Mouse (Mus musculus): ENCODE results near the gene Plcd3.

The Plcd3 gene

GRCm38 (mm10) chr11:103098531-103099190 is 2.8 kb downstream of the Plcd3 start:
- DNase-seq (ENCODE audit: low read depth, low spot score), result no peak

DNA sequence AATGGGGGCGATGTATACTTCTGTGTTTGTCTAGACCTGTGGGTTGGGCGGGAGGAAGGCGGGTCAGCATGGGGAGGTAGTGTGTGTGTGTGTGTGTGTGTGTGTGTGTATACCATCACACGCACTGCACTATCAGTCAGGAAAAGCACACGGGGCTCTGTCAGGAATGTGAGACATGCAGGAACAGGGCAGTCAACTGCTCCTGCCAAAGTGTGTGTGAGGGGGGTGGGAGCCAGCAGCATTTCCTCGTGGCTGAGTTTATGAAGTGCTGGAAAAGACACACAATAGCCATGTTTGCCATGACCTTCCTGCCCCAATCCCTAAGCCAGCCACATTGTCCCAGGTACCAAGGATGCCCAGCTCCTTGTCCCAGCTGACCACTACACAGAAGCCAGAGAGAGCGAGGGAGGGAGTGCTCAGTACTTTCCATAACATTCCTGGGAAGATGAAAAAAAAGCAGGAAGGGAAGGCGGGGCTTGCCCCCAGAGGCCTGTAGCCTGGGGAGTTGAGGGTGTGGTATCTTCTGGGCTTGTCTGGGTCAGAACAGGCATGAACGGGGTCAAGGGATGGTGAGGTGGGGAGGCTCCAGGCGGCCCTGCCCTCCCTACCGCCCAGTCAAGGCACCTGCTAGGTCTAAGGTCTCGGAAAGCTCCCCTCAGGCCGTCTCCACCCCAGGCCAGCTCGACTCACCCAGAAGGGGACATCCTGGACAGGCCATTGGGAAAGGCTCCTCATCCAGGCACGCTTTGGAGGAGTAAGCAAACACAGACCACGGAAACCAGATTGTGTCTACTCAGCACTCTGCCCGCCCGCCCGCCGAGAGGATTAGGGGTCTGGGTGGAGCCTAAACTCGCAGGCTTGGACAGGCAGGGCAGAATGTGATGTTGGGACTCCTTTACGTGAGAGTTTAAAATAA is 4.2 kb downstream of the Plcd3 start:
- DNase-seq (ENCODE audit: low read depth, low spot score), result peak; percentile 88

- DNase-seq (ENCODE audit: low read depth, low spot score), result no peak
Measured at GRCm38 (mm10) chr11:103095801-103096200, 5.7 kb downstream of the Plcd3 start.

DNA sequence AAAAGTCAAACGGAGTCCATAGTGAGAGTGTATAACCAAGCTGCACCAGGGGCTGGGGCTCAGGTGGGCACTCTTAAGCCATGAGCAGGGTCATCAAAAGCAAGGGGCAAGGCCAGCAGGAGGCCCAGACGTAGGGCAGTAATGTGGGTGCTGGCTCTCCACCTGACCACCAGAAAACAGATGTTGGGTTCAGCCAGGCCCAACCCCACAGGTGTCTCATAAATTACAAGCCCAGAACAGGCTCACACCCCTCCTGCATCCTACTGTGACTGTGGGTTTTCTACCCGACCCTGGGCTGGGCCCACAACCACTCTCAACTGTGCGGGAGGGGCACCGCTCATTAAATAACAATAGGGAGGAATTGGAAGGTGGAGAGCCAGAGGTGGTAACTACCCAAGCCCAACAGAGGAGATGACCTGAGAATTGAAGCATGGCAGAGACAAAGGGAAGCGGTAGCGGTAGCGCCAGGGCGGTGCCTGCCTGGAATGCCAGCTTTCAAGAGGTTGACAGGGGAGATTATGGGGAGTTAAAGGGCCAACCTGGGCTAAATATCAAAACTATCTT is 6.3 kb downstream of the Plcd3 start:
- DNase-seq (ENCODE audit: low read depth, low spot score), result peak; percentile 83

DNA sequence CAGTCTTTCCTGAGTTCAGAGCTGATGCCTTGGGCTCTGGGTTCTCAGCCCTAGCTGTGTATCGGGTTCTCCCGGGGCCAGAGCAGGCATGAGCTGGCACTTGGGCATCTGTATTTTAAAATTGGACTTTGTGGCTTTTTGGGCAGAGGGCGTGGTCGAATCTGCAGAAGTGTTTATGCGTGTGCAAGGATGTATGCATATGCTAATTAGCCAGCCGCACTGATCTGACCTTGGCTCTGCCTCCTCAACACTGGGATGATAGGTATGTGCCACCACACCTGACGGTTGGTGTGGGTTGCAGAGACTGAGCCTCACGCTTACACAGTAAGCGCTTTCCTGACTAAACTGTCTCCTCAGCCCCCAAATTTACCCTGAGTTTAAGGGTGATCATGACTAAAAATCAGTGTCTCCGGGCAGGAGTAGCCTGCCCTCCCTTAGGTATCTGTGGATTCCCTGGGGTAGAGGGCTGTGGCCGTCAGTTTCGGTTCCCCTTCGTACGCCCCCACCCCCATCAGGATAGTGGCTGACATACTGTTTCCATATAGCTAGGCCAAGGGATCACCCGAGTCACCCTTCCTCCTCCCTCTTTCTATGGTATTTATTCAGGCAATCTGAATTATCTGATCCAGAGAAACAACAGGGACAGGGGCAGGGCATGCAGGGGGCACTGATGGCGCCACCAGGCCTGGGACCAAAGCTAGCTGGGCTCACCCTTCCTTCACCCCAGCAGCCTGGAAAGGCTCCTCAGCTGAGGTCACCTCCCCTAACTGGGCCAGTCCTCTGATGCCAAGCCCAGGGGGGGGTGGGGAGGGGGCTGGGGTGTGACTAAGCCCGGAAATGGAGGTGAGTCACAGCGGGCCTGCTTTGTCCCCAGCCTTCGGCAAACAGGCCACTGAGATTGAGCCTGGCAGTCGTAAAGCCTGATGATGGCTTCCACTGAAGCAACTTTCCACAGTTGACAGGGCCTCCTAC is 7.3 kb downstream of the Plcd3 start:
- DNase-seq (ENCODE audit: low read depth, low spot score), result peak; percentile 74

DNA sequence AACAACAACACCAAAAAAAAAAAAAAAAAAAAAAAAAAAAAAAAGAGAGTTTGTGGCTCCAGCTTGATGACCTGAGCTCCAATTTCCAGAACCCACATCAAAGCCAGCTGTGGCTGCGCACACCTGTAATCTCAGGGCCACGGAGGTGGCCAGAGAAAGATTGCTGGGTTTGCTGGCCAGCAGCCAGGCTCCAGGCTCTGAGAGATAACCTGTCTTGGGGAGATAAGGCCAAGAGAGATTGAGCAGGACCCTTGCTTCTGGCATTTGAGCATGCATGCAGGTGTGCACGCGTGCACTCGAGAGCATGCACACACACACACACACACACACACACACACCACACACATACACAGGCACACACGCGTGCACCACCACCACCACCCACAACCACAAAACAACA is 8.2 kb downstream of the Plcd3 start:
- no peak for DNase-seq (ENCODE audit: low read depth, low spot score)

DNA sequence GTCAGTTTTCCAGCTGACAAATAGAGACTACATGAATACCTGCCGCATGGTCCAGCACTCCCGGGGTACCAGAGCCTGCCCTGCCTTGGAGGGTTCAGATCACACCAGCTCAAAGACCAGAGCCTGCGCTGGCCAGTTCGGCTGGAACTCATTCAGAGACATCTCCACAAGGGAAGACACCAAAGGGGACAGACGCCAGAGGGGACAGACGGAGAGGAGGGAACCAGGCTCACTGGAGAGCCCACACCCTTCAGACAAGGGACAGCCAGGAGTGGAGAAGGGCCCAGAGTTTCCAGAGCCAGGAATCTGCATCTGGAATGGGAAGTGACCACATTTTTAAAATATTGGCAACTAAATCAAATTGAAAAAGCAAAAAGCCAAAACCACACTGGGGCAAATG is 19.8 kb downstream of the Plcd3 start:
- DNase-seq (ENCODE audit: low read depth, low spot score), result no peak

DNA sequence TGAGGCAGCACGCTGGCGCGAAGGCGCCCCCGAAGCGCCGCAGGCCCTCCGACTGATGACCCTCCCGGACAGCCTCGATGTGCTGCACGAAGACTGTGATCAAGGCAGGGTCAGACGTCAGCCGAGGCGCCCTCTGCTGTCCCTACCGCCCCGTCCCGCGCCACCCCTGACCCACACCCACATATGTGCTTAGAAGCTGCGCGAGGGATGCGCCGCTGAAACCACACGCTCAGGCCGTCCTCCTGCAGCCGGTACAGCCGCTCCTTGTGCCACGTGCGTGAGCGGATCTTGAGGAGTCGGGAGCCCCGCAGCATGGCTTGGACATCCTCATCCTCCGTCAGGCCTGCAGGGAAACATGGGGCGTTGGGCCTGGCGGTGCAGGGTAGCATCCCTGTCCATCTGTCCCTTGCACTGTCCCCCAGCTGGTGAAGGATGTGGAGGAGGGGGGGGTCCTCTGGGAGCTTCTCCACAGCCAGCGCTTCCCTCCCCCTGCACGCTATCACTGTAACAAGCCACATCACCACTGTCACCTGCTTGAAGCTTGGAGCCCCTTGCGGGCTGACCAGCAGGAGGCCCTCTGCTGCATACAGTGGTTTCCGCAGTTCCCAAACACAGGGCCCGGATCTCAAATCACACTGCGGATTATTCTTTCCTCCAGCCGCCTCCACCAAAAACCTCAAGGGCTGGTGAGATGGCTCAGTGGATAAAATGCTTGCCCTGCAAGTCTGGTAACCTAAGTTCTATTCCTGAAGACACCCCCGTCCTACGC is 21.0 kb downstream of the Plcd3 start:
- DNase-seq (ENCODE audit: low read depth, low spot score), result no peak

GRCm38 (mm10) chr11:103078131-103078530 is 23.3 kb downstream of the Plcd3 start:
- DNase-seq (ENCODE audit: low read depth, low spot score), result no peak

DNA sequence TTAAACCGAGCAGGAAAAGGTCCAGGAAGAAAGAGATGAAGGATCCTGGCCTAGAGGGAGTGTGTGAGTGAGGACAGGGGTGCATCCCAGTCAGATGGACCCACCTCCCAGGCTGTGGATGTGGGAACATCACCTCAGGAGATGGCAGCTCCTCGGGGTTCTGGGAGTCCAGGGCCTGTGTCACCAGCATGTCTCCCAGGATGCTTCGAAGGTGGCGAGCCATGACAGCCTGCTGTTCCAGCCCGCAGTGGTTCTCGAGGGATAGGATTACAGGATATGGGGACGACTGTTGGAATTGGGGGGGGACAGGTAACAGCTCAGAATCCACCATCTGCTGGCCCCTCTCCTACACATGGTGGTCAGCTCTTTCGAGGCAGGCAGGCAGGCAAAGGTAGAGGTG is 24.9 kb downstream of the Plcd3 start:
- no peak for DNase-seq (ENCODE audit: low read depth, low spot score)

- no peak for DNase-seq (ENCODE audit: low read depth, low spot score)
Measured at GRCm38 (mm10) chr11:103076010-103076409, 25.4 kb downstream of the Plcd3 start.

GRCm38 (mm10) chr11:103074796-103075323 is 26.6 kb downstream of the Plcd3 start:
- DNase-seq (ENCODE audit: low read depth, low spot score), result no peak

- no peak for DNase-seq (ENCODE audit: low read depth, low spot score)
Measured at GRCm38 (mm10) chr11:103074121-103074650, 27.3 kb downstream of the Plcd3 start.

DNA sequence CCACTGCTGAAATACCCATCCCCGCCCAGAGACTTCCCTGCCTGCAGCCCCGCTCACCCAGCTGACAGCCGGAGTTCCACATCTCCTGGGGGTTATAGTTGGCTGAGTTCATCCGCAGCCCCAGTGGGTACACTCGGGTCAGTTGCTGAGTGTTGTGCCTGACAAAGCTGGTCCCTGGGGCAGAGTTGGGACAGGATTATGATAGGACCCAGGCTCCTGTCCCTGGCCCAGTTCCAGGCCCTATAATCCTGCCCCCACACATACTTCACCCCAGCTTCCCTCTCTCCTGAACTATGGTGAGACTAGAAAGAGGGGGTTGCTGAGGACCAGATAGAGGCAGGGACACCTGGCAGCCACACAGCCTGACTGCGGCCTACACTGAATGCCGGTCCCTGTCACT is 27.8 kb downstream of the Plcd3 start:
- DNase-seq (ENCODE audit: low read depth, low spot score), result no peak

DNA sequence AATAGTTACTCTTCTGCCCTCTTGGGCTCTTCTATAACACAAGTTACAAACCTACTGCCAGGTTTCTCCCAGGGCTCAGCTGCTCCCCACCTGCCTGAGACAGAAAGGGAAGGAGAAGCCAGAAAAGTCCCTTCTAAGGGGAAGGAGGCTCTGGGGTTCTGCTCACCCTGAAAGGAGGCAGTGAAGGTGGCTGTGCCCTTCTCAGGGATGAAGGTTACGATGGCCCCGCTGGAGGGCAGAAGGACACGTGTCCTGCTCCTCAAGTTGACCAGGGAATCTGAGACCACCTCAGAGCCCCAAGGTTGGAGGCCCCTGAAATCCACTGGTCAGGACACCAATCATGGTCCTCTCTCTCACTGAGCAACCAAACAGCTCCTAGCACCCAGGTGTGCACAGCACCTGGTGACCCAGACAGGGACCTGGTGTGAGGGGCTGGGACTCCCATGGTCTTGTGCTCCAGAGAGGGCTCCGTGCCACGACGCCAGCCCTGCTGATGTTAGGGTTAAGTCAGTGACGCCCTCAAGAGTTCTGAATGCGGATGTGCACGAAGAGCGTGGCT is 31.1 kb downstream of the Plcd3 start:
- no peak for DNase-seq (ENCODE audit: low read depth, low spot score)

- no peak for DNase-seq (ENCODE audit: low read depth, low spot score)
Measured at GRCm38 (mm10) chr11:103069731-103070130, 31.7 kb downstream of the Plcd3 start.

DNA sequence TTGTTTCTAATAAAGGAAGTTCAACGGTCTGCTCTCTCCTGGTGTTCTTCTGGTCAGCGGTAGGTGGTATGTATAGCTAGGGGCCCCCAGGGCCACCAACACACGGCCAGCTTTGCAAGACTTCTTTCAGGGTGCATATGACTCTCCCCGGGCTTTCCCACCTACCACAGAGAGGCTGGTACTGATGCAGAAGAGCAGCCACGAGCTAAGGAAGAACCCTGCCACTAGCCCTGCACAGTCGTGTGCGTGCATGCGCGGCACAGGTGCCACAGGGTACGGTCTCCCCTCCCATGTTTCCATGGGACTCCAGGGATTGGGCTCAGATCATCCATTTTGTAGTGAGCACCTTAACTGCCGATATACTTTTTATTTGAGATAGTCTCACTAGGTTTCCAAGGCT is 32.6 kb downstream of the Plcd3 start:
- no peak for DNase-seq (ENCODE audit: low read depth, low spot score)

DNA sequence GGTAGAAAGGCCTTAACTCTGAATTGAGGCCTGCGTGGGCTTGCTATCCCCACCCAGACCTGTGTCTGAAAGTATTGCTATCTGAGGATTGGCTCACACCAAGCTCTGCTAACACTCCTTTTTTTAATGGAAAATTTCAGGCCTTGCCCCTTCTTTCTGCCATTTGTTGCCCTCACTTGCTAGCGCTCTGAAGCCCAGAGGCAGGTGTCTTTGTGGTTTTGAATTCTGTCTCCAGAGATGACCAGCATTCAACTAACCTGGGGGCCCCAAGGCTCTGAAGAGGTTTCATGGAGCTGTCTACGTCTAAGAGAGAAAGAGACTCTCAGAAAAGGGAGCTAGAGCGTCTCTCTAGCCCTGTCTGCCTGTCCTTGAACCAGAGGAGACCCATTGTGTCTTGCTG is 33.2 kb downstream of the Plcd3 start:
- no peak for DNase-seq (ENCODE audit: low read depth, low spot score)

DNA sequence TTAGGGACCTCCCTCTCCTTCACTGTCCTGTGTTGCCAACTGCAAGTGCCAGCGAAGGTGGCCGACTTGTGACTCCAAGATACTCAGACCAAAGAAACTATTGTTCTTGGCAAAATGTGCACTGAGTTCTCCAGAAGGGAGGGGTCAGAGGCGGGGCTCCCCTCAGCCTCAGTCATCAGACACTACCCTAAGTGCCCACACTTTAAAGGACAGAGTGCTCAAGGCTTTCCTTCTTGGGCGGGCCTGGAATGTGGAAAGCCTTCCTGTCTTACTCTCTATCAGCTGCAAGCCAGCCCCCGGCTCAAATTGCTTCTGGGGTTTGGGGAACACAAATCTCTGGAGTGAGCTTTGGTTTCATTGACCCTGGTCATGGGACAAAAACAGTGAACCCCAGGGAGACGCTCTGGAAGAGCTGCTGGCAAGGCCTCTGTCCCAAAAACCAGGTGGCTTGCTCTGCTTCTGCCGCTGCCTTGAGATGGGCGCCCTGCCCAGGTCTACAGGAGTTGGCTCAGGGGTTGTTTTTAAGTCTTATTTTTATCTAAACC is 33.9 kb downstream of the Plcd3 start:
- peak; percentile 79 for DNase-seq (ENCODE audit: low read depth, low spot score)

GRCm38 (mm10) chr11:103067051-103067361 is 34.5 kb downstream of the Plcd3 start:
- peak; percentile 28 for DNase-seq (ENCODE audit: low read depth, low spot score)

Measured in R1 (cell line).